Mouse (Mus musculus) mammary gland, adult 2 months (tissue): ENCODE results near the gene Pla2r1. TPM values are rescaled to one million over a fixed set of nuclear protein-coding genes. Genes with fewer than 3 reads are reported as not detected.

Experiments used
- polyA plus RNA-seq: library from polyadenylated mRNA; depleted of rRNA; stranded (reverse); fragments of >200 nt; gene quantifications from 2 replicates; pipeline ENCODE4 v1.2.3, GENCODE M21; 2012; ENCODE audit warnings: low replicate concordance; rRNA removed

The Pla2r1 gene
- polyA plus RNA-seq: 3.6 and 4.3 TPM in 2 replicates

GRCm38 (mm10) chr2:60552902-60553682 is at the start of gene Pla2r1:
Gene Pla2r1, minus strand, starts transcription at chr2:60553308.

GRCm38 (mm10) chr2:60382858-60383669 is 170.0 kb downstream of the Pla2r1 start, which contains the start of gene Ly75:
Gene Ly75, minus strand, starts transcription at chr2:60383303.

Other genes starting within 250 kb of the Pla2r1 start
- gene Ly75, start 170.0 kb downstream of the Pla2r1 start, polyA plus RNA-seq: 1.9 and 2.4 TPM in 2 replicates
- gene Itgb6, start 169.3 kb upstream of the Pla2r1 start, polyA plus RNA-seq: 2.4 and 5.9 TPM in 2 replicates